Mouse (Mus musculus) ovary, postnatal 10 days (tissue): ENCODE measurements around the gene Wdr66.

ENCODE experiments used
- DNase-seq: peaks from one replicate; pipeline ENCODE4 v3.0.0; 2022; ENCODE audit warnings: low spot score

Wdr66 gene

DNA sequence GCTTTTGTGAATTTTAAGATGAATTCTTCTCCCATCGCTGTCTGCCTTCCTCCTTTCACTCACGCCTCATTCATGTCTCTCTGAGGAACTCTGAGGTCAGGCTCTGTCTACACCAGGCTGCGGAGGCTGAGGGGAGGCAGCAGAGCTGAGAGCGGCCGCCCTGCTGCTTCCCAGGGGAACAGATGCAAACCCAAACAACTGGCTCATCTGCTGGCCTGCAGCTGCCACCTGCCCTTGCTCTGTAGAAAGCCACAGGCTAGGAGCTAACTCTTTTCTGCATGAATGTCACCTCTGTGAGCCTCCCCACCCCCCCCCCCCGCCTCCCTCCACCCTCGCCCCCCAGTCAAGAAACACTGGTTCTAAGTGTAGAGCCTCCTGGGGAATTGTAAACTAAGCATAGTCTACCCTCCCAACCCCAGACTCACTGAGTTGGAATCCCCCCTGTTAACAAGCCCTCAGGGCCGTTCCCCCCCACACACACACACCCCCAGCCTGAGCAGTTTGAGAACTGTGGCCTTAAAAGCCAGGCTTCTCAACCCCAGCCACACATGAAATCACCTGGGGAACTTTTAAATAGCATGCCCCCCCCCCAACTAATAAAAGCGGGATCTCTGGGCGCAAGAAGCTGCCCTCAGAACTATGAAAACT lies 63.4 kb downstream of the Wdr66 start:
- DNase-seq = no peak

GRCm38 (mm10) chr5:123317992-123318391 lies 66.1 kb downstream of the Wdr66 start:
- no peak for DNase-seq

DNA sequence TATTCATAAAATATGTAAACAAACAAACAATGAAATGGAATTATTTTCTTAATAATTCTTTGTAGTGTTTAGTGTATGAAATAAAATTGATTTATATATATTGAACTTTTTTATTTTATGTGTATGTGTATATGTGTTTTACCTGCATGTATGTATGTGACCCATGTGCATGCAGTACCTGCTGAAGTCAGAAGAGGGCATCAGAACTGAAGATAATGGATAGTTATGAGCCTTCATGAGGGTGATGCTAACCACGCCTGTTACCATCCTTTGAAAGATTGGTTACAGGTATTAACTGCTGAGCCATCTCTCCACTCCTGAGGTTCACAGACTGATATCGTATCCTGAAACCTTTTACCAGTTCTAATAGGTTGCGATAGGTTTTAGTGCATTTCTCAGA lies 68.2 kb downstream of the Wdr66 start:
- no peak for DNase-seq

DNA sequence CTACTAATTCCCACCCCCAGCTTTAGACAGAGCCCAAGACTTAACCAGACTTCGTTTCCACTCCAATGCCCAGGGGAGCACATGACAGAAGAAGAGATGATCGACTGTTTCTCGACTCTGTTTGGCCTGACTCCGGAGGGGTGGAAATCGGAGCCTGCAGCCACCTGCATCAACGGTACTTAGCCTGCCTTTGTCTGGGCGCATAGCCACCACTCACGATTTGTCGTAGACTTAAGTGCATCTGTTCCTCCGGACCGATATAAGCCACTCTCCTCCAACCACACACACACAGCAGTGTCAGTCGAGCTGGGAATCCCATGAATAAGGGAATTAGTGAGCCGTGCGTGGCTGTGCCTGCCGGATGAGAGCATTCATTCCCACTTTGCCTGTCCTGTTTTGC lies 72.3 kb downstream of the Wdr66 start:
- DNase-seq = no peak

DNA sequence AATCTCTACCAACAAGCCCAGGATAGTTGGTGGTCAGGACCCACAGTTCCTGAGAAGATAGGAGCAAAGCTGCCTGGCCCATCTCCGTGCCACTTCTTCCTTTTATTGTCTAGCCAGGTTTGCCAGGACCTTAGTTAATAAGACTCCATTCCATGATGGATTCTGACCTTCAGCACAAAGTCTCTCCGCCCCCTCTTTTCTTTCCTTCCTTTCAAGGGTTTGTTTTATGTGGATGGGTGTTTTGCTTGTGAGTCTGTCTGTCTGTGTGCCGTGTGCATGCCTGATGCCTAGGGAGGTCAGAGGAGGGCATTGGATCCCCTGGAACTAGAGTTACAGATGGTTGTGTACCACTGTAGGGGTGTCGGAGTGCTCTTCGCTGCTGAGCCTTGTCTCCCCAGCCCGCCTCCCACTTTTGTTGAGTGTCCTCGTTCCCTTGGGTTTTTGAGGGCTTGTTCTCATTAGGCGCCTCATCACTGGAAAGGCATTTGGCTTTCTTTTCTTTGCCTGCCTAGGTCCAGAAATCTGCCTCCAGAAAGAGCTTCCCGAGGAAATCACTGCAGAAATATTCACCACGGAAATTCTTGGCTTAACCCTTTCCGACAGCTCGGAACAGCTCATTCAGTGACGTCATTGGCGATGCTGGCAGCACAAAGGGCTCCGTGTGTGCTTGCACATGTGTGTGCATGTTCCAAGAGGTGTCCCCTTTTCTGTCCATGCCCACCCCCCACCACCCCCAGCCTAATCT lies 74.3 kb downstream of the Wdr66 start:
- DNase-seq = no peak

DNA sequence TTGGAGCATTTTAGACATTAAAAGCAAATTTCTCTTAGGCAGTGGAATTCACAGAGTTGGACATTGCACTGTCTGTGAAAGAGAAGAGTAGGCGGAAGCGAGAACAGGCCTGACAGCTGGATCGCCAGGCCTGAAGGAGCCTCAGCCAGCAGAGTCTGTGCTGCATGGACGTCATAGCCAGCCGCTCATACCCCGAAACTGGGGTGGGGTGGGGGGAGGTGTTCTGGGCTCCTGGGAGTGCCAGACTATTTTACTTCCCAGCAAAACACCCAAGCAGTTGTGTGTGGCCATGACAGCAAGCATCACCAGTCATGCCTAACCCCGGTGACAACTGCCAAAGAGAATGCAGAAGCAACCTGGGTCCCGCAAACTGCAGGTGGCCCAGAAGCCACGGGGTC lies 74.8 kb downstream of the Wdr66 start:
- DNase-seq = no peak

DNA sequence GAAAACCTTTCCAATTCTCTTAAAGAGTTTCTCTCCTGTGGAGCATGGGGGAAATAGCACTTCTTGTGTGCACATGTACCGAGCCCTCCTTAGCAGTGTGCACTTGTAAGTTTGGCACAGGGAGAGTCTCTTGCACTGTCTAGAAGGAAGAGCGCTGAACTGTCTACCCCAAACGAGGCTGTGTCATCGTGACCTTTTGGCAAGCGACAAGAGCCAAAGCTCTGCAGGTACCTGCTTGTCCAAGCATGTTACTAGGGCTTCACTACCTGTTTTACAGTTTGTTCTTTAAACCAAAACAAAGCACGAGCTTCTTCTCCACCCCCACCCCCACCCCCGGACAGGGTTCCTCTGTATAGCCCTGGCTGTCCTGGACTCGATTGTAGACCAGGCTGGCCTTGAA lies 75.8 kb downstream of the Wdr66 start:
- DNase-seq = no peak

DNA sequence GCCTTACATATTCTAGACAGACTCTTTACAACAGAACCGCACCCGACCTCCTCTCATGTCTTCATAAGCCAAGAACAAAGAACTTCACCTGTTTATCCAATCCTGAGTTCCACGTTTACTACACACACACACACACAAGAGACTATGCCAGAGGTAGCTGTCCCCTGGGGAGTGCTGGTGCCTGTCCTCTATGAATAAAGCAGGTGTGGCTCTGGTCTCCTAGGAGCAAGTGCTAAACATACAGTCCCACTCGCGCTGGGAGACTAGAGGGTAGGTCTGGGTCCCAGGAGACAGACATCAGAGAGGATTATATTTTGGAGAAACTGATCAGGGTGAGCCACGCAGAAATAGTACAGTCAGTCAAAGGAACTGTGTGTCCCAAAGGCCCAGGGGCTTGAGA lies 81.7 kb downstream of the Wdr66 start:
- no peak for DNase-seq

GRCm38 (mm10) chr5:123336205-123336961 lies 84.5 kb downstream of the Wdr66 start:
- DNase-seq = no peak

DNA sequence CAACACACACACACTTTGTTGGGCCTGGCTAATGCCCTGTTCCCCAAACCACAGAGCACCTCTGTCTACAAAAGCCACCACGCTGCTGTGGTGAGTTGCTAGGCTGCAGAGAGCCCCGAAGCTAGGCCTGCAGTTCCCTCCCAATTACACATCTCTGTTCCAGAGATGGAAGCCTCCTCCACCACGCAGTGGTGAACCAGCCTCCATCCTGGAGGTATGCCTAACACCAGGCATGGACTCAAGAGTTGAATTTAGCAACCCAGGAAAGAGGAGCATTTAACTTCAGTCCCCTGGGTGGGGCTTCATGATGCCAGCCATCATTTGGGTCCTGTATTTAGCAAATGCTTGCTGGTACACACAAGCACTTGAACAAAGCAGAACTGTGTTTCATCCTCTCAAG lies 86.6 kb downstream of the Wdr66 start:
- no peak for DNase-seq

GRCm38 (mm10) chr5:123343707-123344627 lies 92.1 kb downstream of the Wdr66 start, which contains the start of gene Bcl7a:
Bcl7a (plus strand) TSS chr5:123343834.
- peak; percentile 85 for DNase-seq

GRCm38 (mm10) chr5:123344628-123344962 lies 92.7 kb downstream of the Wdr66 start:
- DNase-seq = no peak

- DNase-seq = peak; percentile 39
These were observed 93.3 kb downstream of the Wdr66 start for GRCm38 (mm10) chr5:123344963-123345852.

- DNase-seq = peak; percentile 44
These were observed 94.2 kb downstream of the Wdr66 start for GRCm38 (mm10) chr5:123345853-123346654.

DNA sequence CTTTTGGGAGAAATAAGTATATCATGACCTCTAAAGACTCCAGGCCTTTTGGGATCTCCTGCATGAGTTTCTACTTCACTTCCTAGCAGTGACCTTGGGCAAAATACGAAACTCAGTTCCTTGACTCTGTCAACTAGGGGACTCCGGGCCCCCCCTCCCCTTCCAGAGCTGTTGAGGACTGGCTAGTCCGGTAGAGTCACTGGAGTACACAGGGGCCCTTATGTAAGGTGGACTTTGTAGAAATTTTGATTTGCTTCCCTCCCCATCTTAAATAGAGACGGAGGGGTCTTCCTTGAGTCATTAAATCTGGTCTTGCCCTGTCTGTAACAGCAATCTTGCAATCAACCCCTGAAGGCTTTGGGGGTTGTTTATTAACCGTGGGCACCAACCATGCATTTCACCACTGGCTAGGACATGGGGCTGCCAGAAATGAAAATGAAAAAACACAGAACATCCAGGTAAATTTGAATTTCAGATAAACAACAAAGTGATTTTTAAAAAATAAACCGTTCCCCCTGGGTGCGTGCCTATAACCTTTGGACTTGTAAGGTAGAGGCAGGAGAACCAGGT lies 94.9 kb downstream of the Wdr66 start:
- DNase-seq = no peak

GRCm38 (mm10) chr5:123347985-123348384 lies 96.1 kb downstream of the Wdr66 start:
- DNase-seq = no peak

DNA sequence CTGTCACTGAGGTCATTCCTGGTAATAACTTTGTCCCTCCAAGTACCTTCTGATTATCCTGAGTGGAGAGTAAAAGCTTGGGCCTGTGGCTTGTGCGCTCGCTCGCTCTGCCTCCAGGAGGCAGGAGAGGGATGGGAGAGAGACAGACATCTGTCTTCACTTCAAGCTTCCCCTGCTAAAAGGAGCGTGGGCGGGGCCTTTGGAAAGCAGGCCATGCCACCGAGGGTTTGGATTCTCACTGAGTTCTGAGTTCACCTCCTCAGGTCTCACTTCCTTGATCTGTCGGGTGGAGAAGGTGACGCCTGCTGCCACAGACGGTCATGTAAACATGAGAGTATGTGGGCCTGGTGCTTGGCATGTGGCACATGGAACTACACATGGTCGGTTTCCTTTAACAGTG lies 98.5 kb downstream of the Wdr66 start:
- DNase-seq = no peak

DNA sequence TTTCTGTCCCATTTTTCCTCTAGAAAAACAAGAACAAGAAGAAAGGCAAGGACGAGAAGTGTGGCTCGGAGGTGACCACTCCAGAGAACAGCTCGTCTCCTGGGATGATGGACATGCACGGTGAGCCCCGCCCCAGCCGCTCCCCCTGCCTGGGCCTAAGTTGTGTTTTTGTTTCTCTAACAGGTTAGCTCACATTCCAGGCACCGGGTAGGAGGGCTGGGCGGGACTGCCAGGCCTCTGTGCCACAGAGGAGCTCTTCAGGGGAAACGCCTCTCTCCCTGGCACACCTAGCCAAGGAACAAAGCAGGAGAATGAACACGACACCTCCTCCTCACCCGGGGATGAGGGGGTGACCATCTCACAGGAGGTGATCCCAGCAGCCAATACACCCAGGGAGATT lies 104.0 kb downstream of the Wdr66 start:
- no peak for DNase-seq

DNA sequence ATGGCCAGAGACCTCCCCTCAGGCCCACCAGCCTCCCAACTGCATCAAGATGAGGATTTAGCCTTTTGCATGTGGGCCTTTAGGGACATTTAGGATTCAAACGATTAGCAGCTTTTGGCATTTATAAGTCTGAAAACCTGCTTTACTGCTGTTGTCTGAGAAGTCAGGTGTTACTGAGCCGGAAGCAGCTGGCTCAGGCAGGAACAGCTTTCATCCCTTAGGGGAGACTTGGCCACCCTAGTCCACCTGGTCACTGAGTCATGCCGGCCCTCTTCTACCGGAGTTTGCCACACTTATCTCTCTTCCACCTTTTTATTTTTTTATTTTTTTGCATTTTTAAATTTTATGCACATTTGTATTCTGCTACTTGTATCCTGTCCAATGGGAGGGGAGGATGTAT lies 105.4 kb downstream of the Wdr66 start:
- DNase-seq = no peak

GRCm38 (mm10) chr5:123359431-123359830 lies 107.5 kb downstream of the Wdr66 start:
- no peak for DNase-seq
